Comparison of ENCODE assay signal across 16 mouse cellular contexts in the genomic region with DNA sequence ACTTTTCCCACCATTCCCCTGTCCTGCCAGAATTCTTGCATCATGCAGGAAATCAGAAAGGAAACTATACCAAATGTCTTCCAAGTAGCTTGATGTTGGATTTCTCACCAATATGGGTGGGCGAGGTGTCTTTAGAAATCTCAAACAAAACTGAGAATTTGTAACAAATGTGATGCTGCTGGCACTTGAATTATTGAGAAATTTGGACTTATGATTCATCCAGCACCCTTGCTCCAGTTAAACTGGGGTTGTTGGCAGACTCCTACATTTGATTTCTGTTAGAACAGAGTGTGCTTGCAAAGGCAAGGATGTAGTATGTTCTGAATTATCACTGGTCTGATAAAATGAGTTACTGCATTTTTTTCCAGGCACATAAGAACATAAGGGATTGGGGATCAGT.
A peak's percentile ranks its signal among the peaks of the same experiment; 100 is the strongest.
DNase-seq lines count a peak whose midpoint lies in the region; ATAC-seq and TF ChIP-seq lines count a peak whose summit lies in the region.
"Had no signal": no experiment of that assay in that cellular context is flagged by ENCODE, and none has a peak within 500 bp of the region (broad histone marks: within the 10 kb centered on the region; RNA-seq: fewer than 3 reads in every experiment).

No protein-coding gene starts in this region.

- H3K9me3 ChIP-seq in lung, postnatal 0 days (ENCODE audit: low read length) = no peaks in the 10 kb centered on the region
- no peaks in the 10 kb centered on the region for H3K9me3 ChIP-seq in hindbrain, embryonic 11.5 days (ENCODE audit: control insufficient read depth, low read length)
- H3K9me3 ChIP-seq in forebrain, embryonic 12.5 days = no peaks in the 10 kb centered on the region
- H3K9me3 ChIP-seq: embryonic facial prominence, embryonic 12.5 days; heart, embryonic 12.5 days; hindbrain, embryonic 12.5 days had no signal

- H3K4me2 ChIP-seq in lung, postnatal 0 days (replicated peaks; ENCODE audit: low read depth, low read length) = no peak overlapping the region
- no peak overlapping the region for H3K4me2 ChIP-seq in hindbrain, embryonic 11.5 days (replicated peaks; ENCODE audit: low read depth, low read length)
- H3K4me2 ChIP-seq in forebrain, embryonic 12.5 days = no peak overlapping the region
- H3K4me2 ChIP-seq: embryonic facial prominence, embryonic 12.5 days; heart, embryonic 12.5 days; hindbrain, embryonic 12.5 days; liver, embryonic 11.5 days had no signal

- TF ChIP-seq POLR2A in lung, adult 2 months (IDR thresholded peaks at IDR 0.05; ENCODE audit: borderline replicate concordance, extremely low read depth, low read depth, low read length) = no peak

- no peak for TF ChIP-seq CTCF in lung, postnatal 0 days (IDR thresholded peaks at IDR 0.05)
- TF ChIP-seq CTCF in lung, adult 2 months (IDR thresholded peaks at IDR 0.05; ENCODE audit: insufficient read depth, low read length) = no peak

- H3K27me3 ChIP-seq in lung, postnatal 0 days (replicated peaks; ENCODE audit: insufficient read depth, low read length) = no peaks in the 10 kb centered on the region
- H3K27me3 ChIP-seq in hindbrain, embryonic 11.5 days (ENCODE audit: control insufficient read depth, insufficient read depth, low read length) = no peaks in the 10 kb centered on the region
- no peaks in the 10 kb centered on the region for H3K27me3 ChIP-seq in forebrain, embryonic 12.5 days
- H3K27me3 ChIP-seq: embryonic facial prominence, embryonic 12.5 days; heart, embryonic 12.5 days; hindbrain, embryonic 12.5 days had no signal

- H3K4me1 ChIP-seq in lung, postnatal 0 days (ENCODE audit: insufficient read depth, low read depth, low read length) = no peaks in the 10 kb centered on the region
- no peaks in the 10 kb centered on the region for H3K4me1 ChIP-seq in lung, adult 2 months (ENCODE audit: control insufficient read depth, insufficient read depth, low read length)
- no peaks in the 10 kb centered on the region for H3K4me1 ChIP-seq in hindbrain, embryonic 11.5 days (replicated peaks; ENCODE audit: control insufficient read depth, insufficient read depth, low read length)
- H3K4me1 ChIP-seq in forebrain, embryonic 12.5 days = no peaks in the 10 kb centered on the region
- H3K4me1 ChIP-seq: heart, embryonic 12.5 days; hindbrain, embryonic 12.5 days had no signal

- ATAC-seq in lung, postnatal 0 days = no peak; the same call in 1 of the 2 replicates
- no peak for ATAC-seq in hindbrain, embryonic 11.5 days (ENCODE audit: low FRiP score)
- ATAC-seq in forebrain, embryonic 12.5 days (ENCODE audit: low FRiP score) = no peak

- peak; percentile 3 for DNase-seq in gastrocnemius, adult 18-20 months (ENCODE audit: low spot score)
- no peak for DNase-seq in gastrocnemius, postnatal 25 days
- DNase-seq in lung, postnatal 0 days (ENCODE audit: low spot score) = peak; percentile 11
- DNase-seq in lung, adult 2 months = no peak
- DNase-seq in gonadal fat pad, adult 2 months (ENCODE audit: low read depth) = peak; percentile 22
- peak; percentile 12 to 39 for DNase-seq in right cerebral cortex, postnatal 36 days (ENCODE audit: low spot score in 2 of 2)
- DNase-seq in hindbrain, embryonic 11.5 days (ENCODE audit: low spot score) = no peak
- DNase-seq: cerebellum, postnatal 25 days; kidney, adult 18-20 months; retina, postnatal 1 day; thymus, postnatal 36 days had no signal

- H3K27ac ChIP-seq in lung, postnatal 0 days (ENCODE audit: low read length) = no peak overlapping the region
- no peak overlapping the region for H3K27ac ChIP-seq in hindbrain, embryonic 11.5 days (ENCODE audit: low read depth, low read length)
- no peak overlapping the region for H3K27ac ChIP-seq in forebrain, embryonic 12.5 days
- H3K27ac ChIP-seq: embryonic facial prominence, embryonic 12.5 days; hindbrain, embryonic 12.5 days had no signal

- 77% methylated on average over 1 of the region's 1 CpGs for WGBS in lung, postnatal 0 days
- WGBS in lung, adult 2 months = 65% methylated on average over 1 of the region's 1 CpGs
- 86% methylated on average over 1 of the region's 1 CpGs for WGBS in hindbrain, embryonic 11.5 days
- WGBS in forebrain, embryonic 12.5 days = 71% methylated on average over 1 of the region's 1 CpGs

- no peak for TF ChIP-seq EP300 in lung, postnatal 0 days (IDR thresholded peaks at IDR 0.05)

- no peaks in the 10 kb centered on the region for H3K36me3 ChIP-seq in lung, postnatal 0 days (ENCODE audit: insufficient read depth, low read length)
- no peaks in the 10 kb centered on the region for H3K36me3 ChIP-seq in hindbrain, embryonic 11.5 days (ENCODE audit: control insufficient read depth, insufficient read depth, low read length)
- H3K36me3 ChIP-seq in forebrain, embryonic 12.5 days (replicated peaks) = no peaks in the 10 kb centered on the region
- H3K36me3 ChIP-seq: embryonic facial prominence, embryonic 12.5 days; heart, embryonic 12.5 days; hindbrain, embryonic 12.5 days had no signal

- no peak overlapping the region for H3K9ac ChIP-seq in lung, postnatal 0 days (replicated peaks; ENCODE audit: low read depth)
- H3K9ac ChIP-seq in hindbrain, embryonic 11.5 days (ENCODE audit: low read depth, low read length) = no peak overlapping the region
- no peak overlapping the region for H3K9ac ChIP-seq in forebrain, embryonic 12.5 days
- H3K9ac ChIP-seq: embryonic facial prominence, embryonic 12.5 days; heart, embryonic 12.5 days; hindbrain, embryonic 12.5 days had no signal

- H3K4me3 ChIP-seq in lung, postnatal 0 days (ENCODE audit: low read depth, low read length) = no peak overlapping the region
- no peak overlapping the region for H3K4me3 ChIP-seq in lung, adult 2 months (replicated peaks; ENCODE audit: extremely low read depth, low read depth, low read length)
- H3K4me3 ChIP-seq in hindbrain, embryonic 11.5 days (ENCODE audit: low read depth, low read length) = no peak overlapping the region
- no peak overlapping the region for H3K4me3 ChIP-seq in forebrain, embryonic 12.5 days (replicated peaks)
- H3K4me3 ChIP-seq: embryonic facial prominence, embryonic 12.5 days; heart, embryonic 12.5 days; hindbrain, embryonic 12.5 days had no signal

Comparison
In these comparisons a context has a peak if more than half of its experiments do, and no peak if none do; other contexts are left out.
1. DNase-seq: peak in gastrocnemius, adult 18-20 months (single experiment), lung, postnatal 0 days (single experiment), gonadal fat pad, adult 2 months (single experiment) and right cerebral cortex, postnatal 36 days (2 of 2); none in gastrocnemius, postnatal 25 days (single experiment), lung, adult 2 months (single experiment) and hindbrain, embryonic 11.5 days (single experiment).